Mouse (Mus musculus) heart, postnatal 14 days (tissue): Measurements from ENCODE around the gene Auts2. TPM values are rescaled to one million over a fixed set of nuclear protein-coding genes. Genes with fewer than 3 reads are reported as not detected.

ENCODE experiments used
- DNase-seq, 2 experiments: peaks; one replicate each; pipeline ENCODE4 v3.0.0; 2021 to 2022
- intact Hi-C: fragments of 180-260 bp; cut with DNase I; formaldehyde crosslinking; loops from one replicate; pipeline ENCODE4 v1.15.1; 2025
- total RNA-seq, 2 experiments: library from RNA; stranded (reverse); gene quantifications; 2 replicates each; pipeline ENCODE4 v1.2.3; 2021

Gene Auts2
- total RNA-seq, 2 experiments from 2014 or later: 43.1 to 47.3 TPM

GRCm38 (mm10) chr5:132216143-132216542 lies 327.0 kb downstream of the Auts2 start:
- no peak for DNase-seq

GRCm38 (mm10) chr5:132212446-132212845 lies 330.7 kb downstream of the Auts2 start:
- intact Hi-C loops: no loop called here
- DNase-seq: no peak

More at GRCm38 (mm10) chr5:132216143-132216542, 327.0 kb downstream of the Auts2 start:
- intact Hi-C loops: no loop called here

GRCm38 (mm10) chr5:132209694-132210093 lies 333.4 kb downstream of the Auts2 start:
- intact Hi-C loops: no loop called here
- DNase-seq: no peak

- intact Hi-C loops: no loop called here
- DNase-seq: no peak
Measured at GRCm38 (mm10) chr5:132206220-132206619, 336.9 kb downstream of the Auts2 start.

- intact Hi-C loops: no loop called here
- no peak for DNase-seq
Measured at GRCm38 (mm10) chr5:132203846-132204245, 339.3 kb downstream of the Auts2 start.

- no peak for DNase-seq
- intact Hi-C loops: no loop called here
Measured at GRCm38 (mm10) chr5:132201077-132201645, 342.0 kb downstream of the Auts2 start.

- intact Hi-C loops: no loop called here
- no peak for DNase-seq
Measured at GRCm38 (mm10) chr5:132200595-132200994, 342.5 kb downstream of the Auts2 start.

- intact Hi-C loops: no loop called here
Measured at GRCm38 (mm10) chr5:132195048-132195533, 348.1 kb downstream of the Auts2 start.

GRCm38 (mm10) chr5:132190190-132190589 lies 353.0 kb downstream of the Auts2 start:
- no peak for DNase-seq
- intact Hi-C loops: no loop called here

More at GRCm38 (mm10) chr5:132195048-132195533, 348.1 kb downstream of the Auts2 start:
- peak; percentile 18 to 58 for DNase-seq

- intact Hi-C loops: no loop called here
- DNase-seq: no peak
Measured at GRCm38 (mm10) chr5:132186659-132187058, 356.5 kb downstream of the Auts2 start.

- intact Hi-C loops: no loop called here
- no peak for DNase-seq
Measured at GRCm38 (mm10) chr5:132186221-132186620, 356.9 kb downstream of the Auts2 start.

GRCm38 (mm10) chr5:132184395-132185095 lies 358.6 kb downstream of the Auts2 start:
- intact Hi-C loops: no loop called here
- DNase-seq: no peak

GRCm38 (mm10) chr5:132182077-132182476 lies 361.1 kb downstream of the Auts2 start:
- intact Hi-C loops: no loop called here
- DNase-seq: no peak

- intact Hi-C loops: no loop called here
- DNase-seq: peak; percentile 42 to 53
Measured at GRCm38 (mm10) chr5:132170010-132170409, 373.1 kb downstream of the Auts2 start.

- intact Hi-C loops: no loop called here
- DNase-seq: no peak
Measured at GRCm38 (mm10) chr5:132168805-132169204, 374.3 kb downstream of the Auts2 start.

- intact Hi-C loops: no loop called here
- DNase-seq: no peak
Measured at GRCm38 (mm10) chr5:132168224-132168623, 374.9 kb downstream of the Auts2 start.

- intact Hi-C loops: no loop called here
- no peak for DNase-seq
Measured at GRCm38 (mm10) chr5:132166559-132166958, 376.6 kb downstream of the Auts2 start.

- DNase-seq: no peak
- intact Hi-C loops: no loop called here
Measured at GRCm38 (mm10) chr5:132163960-132164359, 379.2 kb downstream of the Auts2 start.

GRCm38 (mm10) chr5:132162206-132162533 lies 381.0 kb downstream of the Auts2 start:
- no peak for DNase-seq
- intact Hi-C loops: no loop called here

- DNase-seq: peak; percentile 6 to 32
- intact Hi-C loops: no loop called here
Measured at GRCm38 (mm10) chr5:132161338-132162205, 381.6 kb downstream of the Auts2 start.

GRCm38 (mm10) chr5:132144181-132144580 lies 399.0 kb downstream of the Auts2 start:
- intact Hi-C loops: no loop called here
- DNase-seq: no peak
